Mouse (Mus musculus): ENCODE measurements at regions not wholly inside any gene's neighbourhood (a gene's known extent, or its start where the extent isn't known, plus 50 kb on each side); places are given as distances from the start of the nearest gene placed in this dataset.
A peak's percentile ranks its signal among the peaks of the same experiment; 100 is the strongest.

- DNase-seq, result no peak
Measured at GRCm38 (mm10) chr9:101369380-101369779, 117.8 kb upstream of the Ppp2r3a start.

GRCm38 (mm10) chr9:101356607-101357006, 105.0 kb upstream of the Ppp2r3a start:
- DNase-seq, result no peak

- no peak for DNase-seq
Measured at GRCm38 (mm10) chr9:101348771-101349170, 97.2 kb upstream of the Ppp2r3a start.

DNA sequence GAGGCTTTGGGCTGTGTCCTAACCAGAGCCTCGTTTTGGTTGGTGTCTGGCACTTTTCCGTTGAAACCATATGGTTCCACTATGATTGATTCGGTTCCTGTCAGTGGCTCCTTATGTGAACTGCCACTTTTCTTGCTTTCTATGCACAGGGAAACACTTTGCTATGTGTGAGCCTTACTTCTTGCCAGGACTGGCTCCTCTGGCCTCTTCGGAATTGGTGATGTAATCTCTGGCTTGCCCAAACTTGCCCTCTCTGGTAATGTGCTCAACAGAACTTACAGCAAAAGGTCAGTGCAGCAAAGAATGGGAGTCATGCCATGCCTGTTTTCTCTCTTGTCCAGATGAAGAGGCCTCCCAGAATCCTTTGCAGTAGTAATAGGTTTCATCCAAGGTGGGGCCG, 91.3 kb upstream of the Ppp2r3a start:
- peak; percentile 8 for DNase-seq

GRCm38 (mm10) chr9:101340796-101341465, 89.3 kb upstream of the Ppp2r3a start:
- DNase-seq, result no peak

- no peak for DNase-seq
Measured at GRCm38 (mm10) chr9:101329032-101329824, 77.6 kb upstream of the Ppp2r3a start.

DNA sequence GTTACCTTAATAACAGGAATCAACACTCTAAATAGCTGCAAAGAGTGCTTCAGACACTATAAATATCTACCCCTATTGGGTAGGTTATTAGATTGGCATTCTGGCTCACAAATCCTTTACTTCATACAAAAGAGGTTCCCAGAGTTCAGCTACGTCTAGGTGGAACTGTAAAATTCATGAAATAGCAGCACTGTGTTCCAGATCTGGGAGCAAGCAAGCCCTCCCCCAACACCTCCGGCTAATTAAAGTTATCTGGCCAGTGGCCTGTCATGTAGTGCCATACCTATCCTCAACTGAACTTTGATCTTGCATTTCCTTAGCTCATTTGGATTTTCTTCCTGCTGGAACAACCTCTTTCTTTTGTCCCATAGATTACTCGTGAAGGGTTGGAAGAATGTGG, 75.4 kb upstream of the Ppp2r3a start:
- DNase-seq, result no peak

DNA sequence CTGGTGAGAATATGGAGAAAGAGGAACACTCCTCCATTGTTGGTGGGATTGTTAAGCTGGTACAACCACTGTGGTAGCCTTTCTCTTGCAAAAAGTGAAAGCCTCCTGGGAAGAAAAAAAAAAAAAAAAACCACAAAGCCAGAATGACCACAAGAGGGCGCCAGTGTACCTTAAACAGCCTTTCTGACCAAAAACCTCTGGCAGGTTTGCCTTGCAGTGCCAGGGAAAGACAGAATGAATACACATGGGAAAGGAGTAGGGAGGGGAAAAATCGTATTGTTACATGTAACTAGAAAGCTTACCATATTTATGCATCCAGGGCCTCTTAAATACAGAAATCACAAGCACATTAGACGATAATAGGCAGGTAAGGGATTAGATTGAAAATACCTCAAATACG, 62.4 kb upstream of the Ppp2r3a start:
- peak; percentile 48 for DNase-seq

DNA sequence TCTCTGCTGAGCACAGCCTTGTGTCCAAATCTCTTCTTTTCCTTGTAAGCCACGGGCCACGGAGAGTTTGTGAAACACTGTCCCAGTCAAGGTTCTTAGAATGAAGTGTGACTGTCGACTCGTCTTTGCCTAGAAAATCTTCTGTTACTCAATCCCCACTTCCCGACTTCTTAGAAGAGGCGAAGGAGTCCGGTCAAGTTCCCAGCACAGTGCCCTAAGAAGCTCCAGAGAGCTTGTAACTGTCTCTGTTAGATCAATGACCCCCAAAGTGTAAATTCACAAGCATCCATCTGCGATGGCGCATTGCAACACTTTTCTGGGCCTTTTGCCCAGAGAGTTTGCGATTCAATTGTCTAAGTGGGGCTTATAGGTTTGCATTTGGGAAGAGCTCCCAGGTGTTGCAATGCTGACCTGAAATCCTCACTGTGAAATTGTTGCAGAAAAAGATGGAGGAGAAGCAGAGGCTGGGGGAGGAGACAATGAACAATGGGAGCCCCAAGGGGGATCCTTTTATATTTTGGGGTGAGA, 54.9 kb upstream of the Ppp2r3a start:
- peak; percentile 10 for DNase-seq

GRCm38 (mm10) chr9:101305730-101306129, 54.1 kb upstream of the Ppp2r3a start:
- no peak for DNase-seq

All from adrenal gland, adult 2 months (tissue).